Mouse (Mus musculus) naive thymus-derived CD4-positive, alpha-beta T cell, adult 2 months (primary cell): ENCODE data around the gene Spocd1.

ENCODE experiments used
- DNase-seq: peaks from one replicate; pipeline ENCODE4 v3.0.0-alpha.2; 2011; ENCODE audit warnings: low read depth

The Spocd1 gene

DNA sequence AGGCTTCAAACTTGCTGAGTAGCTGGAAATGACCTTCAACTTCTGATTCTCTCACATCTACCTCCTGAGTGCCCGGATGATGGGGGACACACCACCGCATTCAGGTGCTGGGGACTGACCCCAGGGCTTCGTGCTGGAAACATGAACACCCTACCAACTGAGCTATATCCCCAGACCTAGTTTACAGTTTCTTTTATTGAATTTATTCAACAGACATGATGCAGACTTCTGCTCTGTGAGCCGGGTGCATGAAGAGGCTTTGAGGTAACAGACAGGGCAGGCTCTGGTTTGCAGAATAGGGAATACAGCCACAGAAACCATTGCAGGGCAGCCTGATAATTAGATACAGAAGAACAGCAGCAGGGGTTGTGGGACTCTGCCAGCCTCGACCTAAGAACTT, 10.6 kb upstream of the Spocd1 start:
- no peak for DNase-seq

DNA sequence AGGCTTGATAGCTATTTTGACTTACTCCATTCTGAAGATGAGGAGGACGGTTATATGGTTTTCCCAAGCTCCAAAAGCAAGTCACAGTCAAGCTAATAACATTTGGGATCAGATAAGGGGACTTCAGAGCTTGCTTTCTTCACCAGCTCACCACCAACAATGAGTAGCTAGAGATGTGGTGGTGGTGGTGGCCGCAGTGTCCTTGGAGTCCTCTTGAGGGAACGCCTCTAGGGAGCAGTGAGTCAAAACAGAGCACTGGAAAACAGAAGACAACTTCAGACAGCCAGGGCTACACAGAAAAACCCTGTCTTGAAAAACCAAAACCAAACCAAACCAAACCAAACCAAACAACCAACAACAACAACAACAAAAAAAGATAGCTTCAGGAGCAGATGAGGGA, 10.1 kb upstream of the Spocd1 start:
- no peak for DNase-seq

DNA sequence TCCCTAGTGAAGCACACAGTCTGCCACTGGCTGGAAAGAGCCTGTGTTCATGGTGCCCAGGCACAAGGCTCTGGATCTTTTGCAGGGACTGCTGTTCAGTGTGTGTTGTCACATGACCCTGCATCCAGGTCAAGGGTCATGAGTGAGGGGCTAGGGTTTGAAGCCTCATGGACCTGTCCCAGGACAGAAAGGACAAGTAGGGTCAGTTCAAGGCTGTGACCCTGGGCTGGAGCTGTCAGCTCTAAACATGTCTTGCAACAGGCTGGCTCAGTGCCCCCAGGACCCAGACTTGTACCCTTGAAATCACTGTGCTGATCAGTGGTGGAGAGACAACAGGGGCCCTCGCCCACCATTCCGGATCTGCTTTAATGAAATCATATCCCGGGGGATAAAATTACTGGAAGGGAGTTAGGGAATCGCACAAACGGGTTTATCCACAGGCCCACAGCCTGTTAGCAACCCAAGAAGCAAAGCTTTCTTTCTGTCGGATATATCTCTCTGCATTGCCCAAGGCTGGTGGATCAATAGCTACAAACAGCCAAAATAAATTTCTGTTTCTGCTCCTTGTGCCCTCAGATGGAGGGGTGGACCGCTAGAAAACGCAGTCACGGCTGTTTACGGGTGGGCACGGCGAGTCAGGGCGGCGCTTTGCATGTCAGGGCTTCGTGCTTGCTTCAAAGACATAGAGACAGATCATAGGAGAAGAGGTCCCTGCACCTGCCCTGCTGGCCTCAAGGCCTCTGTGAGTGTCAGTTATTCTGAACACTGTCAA, 8.3 kb upstream of the Spocd1 start:
- DNase-seq, result no peak

DNA sequence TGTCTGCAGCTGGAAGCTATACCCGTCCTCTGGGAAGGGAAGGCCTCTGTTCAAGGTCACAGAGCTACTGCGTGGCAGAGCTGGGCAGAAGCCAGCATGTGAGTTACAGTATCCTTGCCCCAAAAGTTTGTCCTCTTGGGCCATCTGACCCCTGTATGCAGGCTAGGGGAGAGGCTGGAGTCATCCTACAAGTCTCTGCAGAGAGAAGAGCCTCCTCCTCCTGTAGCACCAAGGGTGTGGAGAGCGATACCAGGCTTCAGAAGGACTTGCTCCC, 7.8 kb upstream of the Spocd1 start:
- no peak for DNase-seq

DNA sequence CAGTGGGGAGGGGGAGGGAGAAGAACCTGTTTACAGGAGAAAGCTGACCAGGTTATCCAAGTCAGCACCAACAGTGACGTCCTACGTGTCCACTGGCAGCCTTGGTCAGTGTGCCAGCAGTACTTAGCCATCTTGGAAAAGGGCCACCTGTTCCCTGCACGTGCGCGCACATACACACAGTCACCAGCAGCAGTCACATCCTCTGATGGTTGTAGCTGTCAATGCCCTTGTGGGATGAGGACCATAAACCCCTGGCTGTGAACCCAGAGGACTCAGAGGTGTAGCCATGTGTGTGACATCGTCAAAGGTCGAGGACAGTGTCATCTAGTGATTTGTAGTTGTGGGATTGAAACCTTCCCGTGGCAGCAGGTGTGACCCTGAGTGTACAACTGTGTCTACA, 4.9 kb upstream of the Spocd1 start:
- no peak for DNase-seq

DNA sequence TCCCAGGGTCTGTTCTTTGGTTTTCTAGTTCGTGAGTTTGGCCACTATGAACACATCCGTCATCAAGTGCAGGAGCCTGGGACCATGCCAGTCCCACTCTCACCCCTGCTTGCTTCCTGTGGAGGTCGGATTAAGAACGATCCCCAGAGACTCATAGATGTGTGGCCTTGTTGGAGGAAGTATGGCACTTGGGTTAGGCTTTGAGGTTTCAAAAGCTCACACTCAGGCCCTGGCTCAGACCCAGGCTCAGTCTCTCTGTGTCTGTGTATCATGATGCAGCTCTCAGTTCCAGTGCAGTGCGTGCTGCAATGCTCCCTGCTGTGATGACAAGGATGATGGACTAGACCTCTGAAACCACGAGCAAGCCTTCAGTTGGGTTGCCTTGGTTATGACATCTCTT, 4.4 kb upstream of the Spocd1 start:
- DNase-seq, result no peak

DNA sequence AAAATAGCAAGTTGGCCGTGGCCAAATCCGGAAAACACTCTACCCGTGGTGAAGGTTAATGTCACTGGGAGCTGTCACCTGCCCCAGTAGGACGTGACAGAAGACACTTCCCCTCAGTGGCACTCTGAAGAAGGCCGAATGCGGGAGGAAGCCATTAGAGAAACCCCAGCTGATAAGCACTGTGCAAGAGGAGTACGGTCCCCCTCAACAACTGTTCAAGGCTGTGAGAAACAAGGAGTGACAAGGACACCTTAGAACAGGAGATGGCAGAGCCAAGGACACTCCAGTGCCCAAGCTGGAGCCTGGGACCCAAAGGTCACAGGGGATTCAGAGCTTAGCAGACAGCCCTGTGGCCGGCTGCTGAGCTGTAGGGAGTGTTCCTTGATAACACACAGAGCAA, 2.5 kb upstream of the Spocd1 start:
- DNase-seq, result peak; percentile 46

DNA sequence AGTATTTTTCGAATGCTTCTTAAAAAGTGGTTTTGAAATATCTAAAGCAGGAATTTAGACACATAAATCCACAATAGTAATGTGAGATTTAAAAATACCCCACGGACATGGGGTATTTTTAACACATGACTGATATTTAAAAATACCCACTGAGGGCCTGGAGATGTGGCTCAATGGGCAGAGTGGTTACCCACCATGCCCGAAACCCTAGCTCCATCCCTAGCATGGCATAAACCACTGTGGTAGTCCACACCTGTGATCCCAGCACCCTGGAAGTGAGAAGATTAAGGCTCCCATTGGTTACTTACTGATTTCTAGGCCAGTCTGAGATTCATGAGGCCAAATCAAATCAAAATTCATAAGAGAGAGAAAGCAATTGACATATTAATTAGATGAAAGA, 2.0 kb upstream of the Spocd1 start:
- DNase-seq, result no peak

DNA sequence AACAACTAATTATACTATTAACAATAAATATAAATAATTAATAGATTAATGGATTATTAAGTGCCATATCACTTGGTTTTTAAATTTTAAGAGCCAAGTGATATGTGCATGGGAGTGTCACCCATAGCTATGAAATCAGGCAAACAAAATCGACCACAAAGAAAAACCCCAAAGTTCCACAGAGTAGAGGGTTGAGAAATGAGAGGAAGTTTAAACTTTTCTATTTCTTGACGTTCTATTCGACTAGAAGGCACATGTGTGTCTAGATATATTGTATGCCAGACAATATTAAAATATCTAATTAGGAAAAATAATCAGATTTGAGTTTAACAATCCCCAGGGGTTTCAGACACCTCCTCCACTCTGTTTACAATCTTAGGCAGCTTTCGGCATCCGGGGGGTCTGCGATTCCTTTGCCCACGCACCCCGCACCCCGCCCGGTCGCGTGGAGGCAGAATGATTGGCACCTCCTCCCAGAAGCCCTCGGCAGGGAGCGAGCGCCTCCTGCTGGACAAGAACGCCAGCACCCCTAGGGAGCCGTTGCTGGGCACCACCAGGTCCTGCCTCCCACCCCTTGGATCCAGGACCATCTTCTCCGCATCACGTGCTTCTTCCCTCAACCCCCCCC, 811 bp upstream of the Spocd1 start:
- peak; percentile 91 for DNase-seq

DNA sequence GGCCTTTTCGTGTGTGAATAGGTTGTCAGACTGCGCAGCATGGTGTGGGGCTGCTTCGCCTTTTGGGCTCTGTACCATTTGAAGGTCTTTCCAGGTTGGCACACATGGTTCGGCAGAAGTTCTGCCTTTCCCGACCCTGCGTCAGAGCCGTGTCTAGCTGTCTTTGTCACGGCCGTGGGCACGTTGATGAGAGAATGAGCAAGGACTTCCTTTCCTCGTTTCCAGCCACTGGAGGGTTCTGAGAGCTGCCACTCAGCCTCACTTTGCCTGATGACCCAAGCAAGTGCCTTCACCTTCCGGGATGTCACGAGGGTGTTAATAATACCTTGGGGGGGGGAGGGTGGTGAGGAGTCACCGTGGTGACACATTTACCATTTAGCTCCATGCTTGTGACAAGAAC, 4.6 kb downstream of the Spocd1 start:
- no peak for DNase-seq

DNA sequence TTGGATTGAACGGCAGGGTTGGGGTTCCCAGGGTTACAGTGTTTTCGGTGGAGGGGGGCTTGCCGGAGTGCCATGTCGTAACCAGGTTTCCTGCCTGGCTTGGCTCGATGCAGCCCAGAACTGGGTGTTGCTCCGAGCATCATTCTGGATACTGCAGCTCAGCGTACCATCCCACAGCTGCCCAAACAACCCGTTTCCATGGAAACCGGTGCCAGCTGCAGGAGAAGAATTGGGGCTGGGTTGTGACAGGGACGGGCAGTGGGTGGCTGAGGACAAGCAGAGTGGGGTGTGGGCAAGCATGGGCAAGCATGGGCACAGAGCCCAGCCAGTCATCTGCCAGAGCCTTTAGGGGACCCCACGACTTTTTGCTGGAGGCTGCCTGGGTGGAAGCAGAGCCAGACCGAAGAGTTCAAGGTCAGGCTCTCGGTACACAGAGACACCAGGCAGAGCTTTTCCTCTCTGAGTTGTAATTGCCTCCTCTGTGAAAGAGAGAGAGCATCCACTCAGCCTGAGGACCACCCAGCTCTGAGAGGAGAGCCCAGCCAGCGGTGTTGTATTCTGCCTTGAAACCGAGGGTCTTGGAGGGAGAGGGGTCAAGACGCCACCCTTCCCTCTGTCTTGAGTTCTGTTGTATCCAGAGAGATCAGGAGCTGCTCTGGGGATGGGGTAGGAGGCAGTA, 5.3 kb downstream of the Spocd1 start:
- no peak for DNase-seq

DNA sequence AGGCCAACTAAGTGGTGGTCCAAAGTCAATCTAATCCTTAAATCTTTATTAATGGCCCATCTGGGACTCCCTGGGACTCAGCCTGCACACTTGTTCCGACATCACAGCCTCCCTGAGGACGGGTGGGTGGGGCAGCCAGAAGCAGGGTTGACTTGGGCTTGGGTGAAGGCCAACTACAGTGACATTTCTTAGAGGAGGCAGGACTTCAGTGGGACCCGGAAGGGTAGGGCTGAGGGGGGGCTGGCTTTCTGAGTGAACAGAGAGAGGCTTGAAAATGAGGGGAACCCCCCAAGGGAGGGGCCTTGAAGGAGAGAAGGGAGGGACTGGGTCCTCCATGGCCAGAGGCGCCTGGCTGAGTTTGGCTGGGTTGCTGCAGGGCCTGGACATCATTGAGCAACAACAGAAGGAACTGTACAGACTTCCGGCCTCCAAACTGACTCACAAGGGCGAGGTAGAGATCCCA, 22.3 kb downstream of the Spocd1 start:
- DNase-seq, result no peak

DNA sequence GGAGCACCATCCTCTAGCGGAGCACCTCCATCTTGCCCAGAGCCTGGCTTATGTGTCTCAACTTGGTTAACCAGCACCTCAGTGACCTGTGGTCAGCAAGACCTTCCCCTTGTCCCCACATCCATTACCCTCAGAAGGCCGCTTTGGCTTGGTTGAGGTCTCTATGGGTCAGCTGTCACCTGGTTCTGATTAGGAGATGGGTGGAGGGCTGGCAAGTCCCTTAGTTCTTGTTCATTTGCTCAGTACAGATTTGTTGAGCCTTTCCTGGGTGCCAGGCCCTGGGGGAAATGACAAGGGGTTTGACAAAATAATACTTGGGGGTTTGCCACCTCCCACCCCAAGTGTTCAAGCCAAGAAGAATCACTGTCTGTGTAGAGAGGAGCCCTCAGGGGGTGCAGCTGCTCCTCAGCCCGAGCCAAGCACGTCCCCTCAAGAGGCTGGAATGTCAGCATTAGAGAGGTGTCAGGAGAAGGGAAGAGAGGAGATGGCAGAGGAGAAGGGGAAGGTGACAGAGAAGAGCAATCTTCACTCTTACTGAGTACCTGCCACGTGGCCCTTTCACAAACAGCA, 23.3 kb downstream of the Spocd1 start:
- no peak for DNase-seq

DNA sequence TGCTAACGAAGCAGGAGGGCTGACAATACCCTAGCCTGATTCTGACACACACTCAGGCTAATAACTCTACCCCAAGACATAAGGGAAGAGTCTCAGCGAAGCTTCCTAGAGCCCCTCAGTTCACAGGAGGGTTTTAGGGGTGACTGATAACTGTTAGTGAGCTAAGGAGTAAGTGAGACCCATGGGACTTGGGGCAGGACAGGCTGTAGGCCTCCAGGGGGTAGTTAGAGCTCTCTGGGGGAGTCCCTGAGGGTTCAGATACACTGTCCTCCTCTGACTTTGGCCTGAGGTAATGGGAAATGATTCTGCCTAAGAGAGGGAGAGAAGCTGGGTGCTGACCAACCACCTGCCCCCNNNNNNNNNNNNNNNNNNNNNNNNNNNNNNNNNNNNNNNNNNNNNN, 25.5 kb downstream of the Spocd1 start:
- no peak for DNase-seq

DNA sequence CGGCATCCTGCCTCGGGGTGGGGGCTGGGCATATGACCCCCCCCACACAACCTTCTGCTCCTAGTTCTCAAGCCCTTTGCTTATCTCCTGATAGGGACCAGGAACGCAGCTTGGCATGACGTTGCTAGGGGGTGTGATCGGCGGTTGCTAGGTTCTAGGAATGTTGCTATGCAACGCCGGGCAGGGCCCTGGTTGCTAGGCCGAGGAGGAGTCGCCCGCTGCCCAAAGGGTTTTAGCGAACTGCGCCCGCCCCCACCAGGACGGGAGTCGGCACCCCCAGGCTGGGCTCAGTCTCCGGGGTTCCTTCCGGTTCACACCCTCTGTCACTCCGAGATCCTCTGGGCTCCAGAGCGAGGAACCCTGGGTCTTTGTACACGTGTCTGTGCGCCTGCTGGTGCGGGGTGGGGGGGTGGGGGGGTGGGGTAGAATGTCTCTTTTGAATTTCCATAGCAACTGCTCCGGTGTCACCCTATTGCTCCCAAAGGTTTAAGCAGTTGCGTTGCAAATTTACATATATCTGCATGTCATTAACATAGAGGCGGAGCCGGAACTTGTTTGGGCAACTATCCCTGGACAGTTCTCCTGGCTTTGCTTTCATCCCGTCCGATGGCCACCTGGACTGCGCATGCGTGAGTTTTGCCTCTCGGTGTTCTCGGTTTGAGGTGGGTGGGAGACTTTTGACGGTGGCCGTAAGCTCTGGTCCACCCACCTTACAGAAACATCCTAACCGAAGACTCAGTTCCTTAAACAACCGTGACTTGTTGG, 31.3 kb downstream of the Spocd1 start:
- DNase-seq, result peak; percentile 57

DNA sequence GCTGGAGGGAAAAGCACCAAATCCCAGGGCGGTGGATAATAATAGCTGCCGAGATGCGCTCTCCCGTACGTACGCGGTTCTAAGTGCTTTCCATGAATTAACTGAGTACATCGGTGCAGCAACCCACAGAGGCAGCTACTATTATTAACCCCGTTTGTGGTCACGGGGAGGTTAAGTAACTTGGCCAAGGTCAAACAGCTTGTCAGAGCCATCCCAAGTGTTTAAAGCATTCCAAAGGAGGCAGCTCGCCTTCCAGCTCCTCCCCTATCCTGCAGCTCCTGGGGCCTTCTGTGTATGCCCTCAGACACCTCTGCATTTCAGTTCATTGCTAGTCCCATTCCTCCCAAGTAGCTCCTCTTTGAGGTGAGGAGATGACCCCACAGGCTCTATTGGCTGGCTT, 36.2 kb downstream of the Spocd1 start:
- no peak for DNase-seq

DNA sequence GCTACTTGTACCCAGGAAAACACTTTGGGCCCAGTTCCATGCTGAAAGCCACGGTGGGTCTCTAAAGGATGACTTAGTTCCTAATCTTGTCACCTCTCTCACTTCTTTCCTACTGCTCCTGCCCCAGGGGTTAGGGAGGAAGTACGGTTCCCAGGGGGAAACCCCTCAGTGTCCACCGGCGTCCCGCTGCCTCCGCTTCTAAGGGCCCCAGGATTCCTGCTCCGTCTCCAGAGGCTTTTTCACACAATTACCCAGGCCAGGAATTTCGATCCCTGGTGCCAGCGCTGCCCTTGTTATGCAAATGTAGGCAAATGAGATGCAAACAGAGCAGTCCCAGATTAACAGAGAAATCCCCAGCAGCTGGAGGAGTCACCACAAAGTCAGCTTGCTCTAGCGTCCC, 37.2 kb downstream of the Spocd1 start:
- no peak for DNase-seq

DNA sequence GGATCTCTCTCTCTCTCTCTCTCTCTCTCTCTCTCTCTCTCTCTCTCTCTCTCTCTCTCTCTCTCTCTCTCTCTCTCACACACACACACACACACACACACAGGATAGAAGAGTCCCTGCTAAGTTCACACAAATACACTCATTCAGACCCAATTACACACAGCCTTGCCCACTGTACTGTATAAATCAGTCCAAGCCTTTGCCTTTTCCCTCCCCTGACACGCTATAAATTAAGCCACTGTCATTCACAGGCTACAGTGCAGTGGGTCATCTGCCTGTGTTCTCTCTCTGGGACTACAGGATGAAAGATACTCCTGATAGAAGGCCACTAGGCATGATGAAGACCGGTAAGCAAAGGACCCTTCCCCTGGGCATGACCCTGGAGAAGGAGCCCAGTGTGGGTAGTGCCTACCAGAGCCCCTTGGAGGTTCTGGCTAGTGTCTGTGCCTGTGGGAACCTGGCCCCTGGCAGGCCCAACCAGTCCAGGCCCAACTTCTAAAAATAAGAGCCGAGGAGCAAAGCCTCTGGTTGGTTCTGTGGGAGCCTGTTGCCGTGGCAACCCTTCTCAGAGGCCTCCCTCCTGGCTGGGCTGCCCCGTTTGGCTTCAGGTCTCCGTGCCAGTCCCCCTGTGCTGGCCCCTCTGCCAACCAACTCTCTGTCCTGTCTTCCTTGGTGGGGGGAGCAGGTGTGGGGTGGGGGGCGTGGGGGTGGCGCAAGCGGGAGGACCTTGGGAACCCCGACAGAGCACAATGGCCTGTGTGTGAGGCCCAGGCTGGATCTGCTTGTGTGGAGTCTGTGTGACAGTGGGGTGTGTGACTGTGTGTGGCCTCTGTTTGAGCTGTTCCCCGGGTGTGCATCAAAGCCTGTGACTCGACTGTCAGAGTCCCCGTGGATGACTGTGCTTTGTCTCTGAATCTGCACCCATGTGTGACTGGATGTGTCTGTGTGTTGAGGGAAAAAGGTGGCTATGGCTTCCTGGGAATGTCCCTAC, 38.3 kb downstream of the Spocd1 start:
- no peak for DNase-seq

DNA sequence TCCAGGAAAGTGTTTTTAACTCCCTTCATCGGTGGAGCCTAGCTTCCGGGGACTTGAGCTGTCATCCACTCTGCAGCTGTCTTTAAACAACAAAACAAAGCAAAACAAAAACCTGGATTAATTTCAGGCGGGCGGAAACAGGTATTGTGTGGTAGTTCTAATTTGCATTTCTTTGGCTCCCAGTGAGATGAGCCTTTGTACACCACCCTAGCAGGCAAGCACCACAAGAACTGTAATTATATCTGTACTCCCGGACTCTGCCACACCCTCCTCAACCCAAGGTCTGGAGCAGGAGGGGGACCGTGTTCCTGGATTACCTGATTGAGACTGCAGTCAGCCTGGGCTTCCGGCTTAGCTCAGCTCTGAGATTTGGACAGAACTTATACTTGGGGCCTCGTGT, 41.1 kb downstream of the Spocd1 start:
- no peak for DNase-seq

DNA sequence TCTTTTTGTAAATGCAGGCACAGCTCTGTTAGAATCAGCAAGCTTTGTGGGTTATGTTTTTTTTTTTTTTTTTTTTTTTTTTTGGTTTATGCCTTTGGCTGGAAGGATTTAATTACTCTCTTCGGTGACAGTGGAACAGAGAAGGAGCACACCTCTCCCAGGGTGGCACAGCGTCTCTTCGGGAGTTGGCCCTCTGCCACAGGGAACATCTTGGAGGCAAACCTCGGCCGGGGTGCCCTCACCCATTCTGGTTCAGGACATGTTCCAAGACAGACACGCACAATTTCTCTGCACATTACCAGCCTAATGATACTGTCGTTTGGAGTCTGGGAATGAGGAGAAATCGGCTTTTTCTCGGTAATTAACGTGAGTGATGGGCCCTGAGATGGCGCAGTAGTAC, 41.8 kb downstream of the Spocd1 start:
- no peak for DNase-seq

DNA sequence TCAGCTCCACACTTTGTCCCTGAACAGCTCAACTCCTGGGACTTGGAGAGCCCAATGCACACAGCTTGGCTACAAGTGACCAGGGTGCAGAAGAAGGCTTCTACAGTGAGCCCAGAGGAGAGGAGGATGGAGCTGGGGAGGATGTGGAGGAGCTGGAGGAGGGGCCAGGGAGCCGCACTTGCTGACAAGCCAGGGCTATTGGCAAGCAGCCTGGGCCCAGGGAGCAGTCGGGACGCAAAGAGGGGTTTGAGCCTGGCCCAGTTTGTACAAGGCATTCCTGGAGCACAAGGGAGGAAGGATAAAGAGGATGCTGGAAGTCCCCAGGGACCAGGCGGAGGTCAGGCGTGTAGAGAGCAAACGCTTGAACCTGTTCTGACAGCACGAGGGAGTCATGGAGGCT, 42.9 kb downstream of the Spocd1 start:
- no peak for DNase-seq
